Mouse (Mus musculus) embryonic facial prominence, embryonic 15.5 days (tissue): Measurements from ENCODE around the gene Smg7. TPM values are rescaled to one million over a fixed set of nuclear protein-coding genes. Genes with fewer than 3 reads are reported as not detected.

Experiments
- ATAC-seq: fragments of 200-750 bp; cut with Nextera tagmentation; 2 replicates; pipeline ENCODE4 v1.8.0; 2017; ENCODE audit warnings: low read depth, moderate TSS enrichment; ENCODE audit not compliant: insufficient number of reproducible peaks, low FRiP score, low TSS enrichment
- H3K27ac ChIP-seq: fragments of 300-500 bp; sonication (generic); replicated peaks from 2 replicates; pipeline ENCODE4 v1.5.1; 2015; ENCODE audit warnings: mild to moderate bottlenecking, inconsistent platforms
- H3K27me3 ChIP-seq: fragments of 300-500 bp; sonication (generic); 2 replicates; pipeline ENCODE4 v1.6.1; 2015; ENCODE audit warnings: inconsistent platforms
- H3K36me3 ChIP-seq: fragments of 300-500 bp; sonication (generic); 2 replicates; pipeline ENCODE4 v1.6.1; 2015; ENCODE audit warnings: mild to moderate bottlenecking, inconsistent platforms
- H3K4me1 ChIP-seq: fragments of 300-500 bp; sonication (generic); 2 replicates; pipeline ENCODE4 v1.6.1; 2015; ENCODE audit warnings: inconsistent platforms
- H3K4me2 ChIP-seq: fragments of 300-500 bp; sonication (generic); replicated peaks from 2 replicates; pipeline ENCODE4 v1.6.1; 2015; ENCODE audit warnings: mild to moderate bottlenecking, inconsistent platforms
- H3K4me3 ChIP-seq: fragments of 300-500 bp; sonication (generic); replicated peaks from 2 replicates; pipeline ENCODE4 v1.5.1; 2015; ENCODE audit warnings: mild to moderate bottlenecking, inconsistent platforms
- H3K9ac ChIP-seq: fragments of 300-500 bp; sonication (generic); 2 replicates; pipeline ENCODE4 v1.6.1; 2015; ENCODE audit warnings: inconsistent platforms
- H3K9me3 ChIP-seq: fragments of 300-500 bp; sonication (generic); replicated peaks from 2 replicates; pipeline ENCODE4 v1.6.1; 2016; ENCODE audit warnings: inconsistent platforms
- WGBS: fragments of 180-500 bp; shearing (Covaris S2); methylation state at CpG from one replicate; pipeline ENCODE4 v1.1.7; 2015; 5-methylcytosine and 5-hydroxymethylcytosine counted together
- polyA plus RNA-seq: library from polyadenylated mRNA; unstranded; fragments of >200 nt; fragmentation: Nextera tagmentation; extraction: Ambion mirVana; gene quantifications from 2 replicates; pipeline ENCODE4 v1.2.1, GENCODE M21; 2015

Smg7 gene
- polyA plus RNA-seq, 1 experiment from 2014 or later = 27.0 TPM

DNA sequence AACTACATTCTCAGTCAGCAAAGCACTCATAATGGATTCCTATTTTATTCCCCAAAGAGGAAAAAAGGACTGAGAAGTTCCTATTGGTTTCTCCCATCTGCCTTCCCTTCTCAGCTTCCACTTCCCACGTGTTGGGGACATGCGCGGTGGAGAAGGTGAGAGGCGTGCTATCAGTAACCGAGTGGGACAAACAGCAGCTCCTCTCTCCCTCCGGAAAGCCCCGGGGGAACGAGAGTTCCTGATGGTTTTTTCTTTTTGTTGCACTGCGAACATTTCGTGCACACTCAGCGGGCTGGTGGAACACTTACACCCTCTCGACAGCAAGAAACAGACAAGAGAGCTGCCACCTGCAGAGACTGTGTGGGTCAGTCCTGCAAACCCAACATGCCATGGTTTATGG lies 63.6 kb downstream of the Smg7 start:
- Histone ChIP-seq H3K4me2 (no peak overlapping the region), H3K4me1 (no peaks in the 10 kb centered on the region), H3K27ac (no peak overlapping the region), H3K9ac (no peak overlapping the region), H3K4me3 (no peak overlapping the region), H3K9me3 (no peaks in the 10 kb centered on the region), H3K36me3 (peaks cover 72% of the 10 kb centered on the region), H3K27me3 (no peaks in the 10 kb centered on the region)
- WGBS = 89% methylated on average over 12 of the region's 12 CpGs
- no peak for ATAC-seq

DNA sequence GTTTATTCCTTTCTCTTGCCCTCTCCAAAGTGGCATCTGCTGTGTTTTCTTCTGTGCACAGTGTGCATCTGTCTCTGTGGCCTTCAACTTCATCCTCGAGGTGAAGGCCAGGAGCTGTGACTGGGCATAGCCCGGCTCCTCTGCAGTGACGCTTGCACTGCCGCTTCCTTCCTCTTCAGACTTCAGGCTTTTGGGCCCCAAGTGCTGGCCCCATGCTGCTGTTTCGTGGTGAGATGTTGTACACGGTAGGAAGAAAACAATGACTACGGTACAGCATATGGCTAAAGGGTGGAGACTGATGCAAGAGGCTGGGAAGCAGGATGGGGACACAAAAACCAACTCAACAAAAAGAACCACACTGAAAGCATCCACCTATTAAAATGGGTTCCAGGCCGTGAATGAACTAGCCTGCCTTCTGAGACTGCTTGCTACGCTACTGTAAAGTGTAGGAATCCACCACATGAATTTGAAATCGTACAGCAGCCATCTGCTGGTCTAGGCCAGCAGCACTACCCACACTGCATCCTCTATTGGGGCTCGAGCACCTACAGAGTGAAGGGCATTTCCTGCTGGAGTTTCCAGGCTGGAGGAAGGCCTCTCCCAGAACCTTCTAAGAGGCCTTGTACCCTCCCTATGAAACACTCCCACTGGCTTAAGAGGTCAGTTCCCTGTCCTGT lies 64.3 kb downstream of the Smg7 start:
- no peaks in the 10 kb centered on the region for H3K4me1 ChIP-seq
- no peak for ATAC-seq
- no peaks in the 10 kb centered on the region for H3K27me3 ChIP-seq
- H3K36me3 ChIP-seq = peaks cover 65% of the 10 kb centered on the region
- no peak overlapping the region for H3K27ac ChIP-seq
- no peak overlapping the region for H3K4me3 ChIP-seq
- WGBS = 83% methylated on average over 11 of the region's 11 CpGs
- no peaks in the 10 kb centered on the region for H3K9me3 ChIP-seq
- no peak overlapping the region for H3K9ac ChIP-seq
- H3K4me2 ChIP-seq = no peak overlapping the region

- Histone ChIP-seq H3K36me3 (peaks cover 43% of the 10 kb centered on the region), H3K4me1 (no peaks in the 10 kb centered on the region), H3K4me2 (no peak overlapping the region), H3K27me3 (no peaks in the 10 kb centered on the region), H3K9ac (no peak overlapping the region), H3K27ac (no peak overlapping the region), H3K9me3 (no peaks in the 10 kb centered on the region), H3K4me3 (no peak overlapping the region)
- WGBS = 90% methylated on average over 3 of the region's 3 CpGs
- ATAC-seq = no peak
Observed at GRCm38 (mm10) chr1:152835061-152835460, 67.4 kb downstream of the Smg7 start.

GRCm38 (mm10) chr1:152832316-152832715 lies 70.1 kb downstream of the Smg7 start:
- ATAC-seq = no peak

DNA sequence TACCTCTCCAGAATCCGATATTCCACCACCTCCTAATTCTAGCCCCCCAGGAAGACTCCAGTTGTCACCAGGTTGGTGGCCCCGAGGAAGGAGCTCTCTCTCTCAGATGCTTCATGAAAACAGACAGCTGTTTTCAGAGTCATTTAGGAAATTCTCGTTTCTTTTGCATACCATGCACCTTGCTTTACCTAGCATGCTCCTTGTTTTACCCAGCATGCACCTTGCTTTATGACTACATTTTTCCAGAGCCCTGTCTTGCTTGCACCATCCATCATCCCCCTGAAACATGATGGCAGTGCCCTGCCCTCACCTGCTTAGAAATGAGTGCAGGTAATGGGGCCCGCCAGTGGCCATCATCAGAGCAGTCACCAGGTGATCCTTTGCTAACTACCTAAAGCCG lies 70.8 kb downstream of the Smg7 start:
- Histone ChIP-seq H3K9me3 (no peaks in the 10 kb centered on the region), H3K4me2 (no peak overlapping the region), H3K36me3 (peaks cover 16% of the 10 kb centered on the region), H3K4me3 (no peak overlapping the region), H3K27ac (no peak overlapping the region), H3K27me3 (no peaks in the 10 kb centered on the region), H3K4me1 (no peaks in the 10 kb centered on the region), H3K9ac (no peak overlapping the region)
- no peak for ATAC-seq
- 82% methylated on average over 5 of the region's 5 CpGs for WGBS

More at GRCm38 (mm10) chr1:152832316-152832715, 70.1 kb downstream of the Smg7 start:
- Histone ChIP-seq H3K9ac (no peak overlapping the region), H3K27me3 (no peaks in the 10 kb centered on the region), H3K4me3 (no peak overlapping the region), H3K4me1 (no peaks in the 10 kb centered on the region), H3K9me3 (no peaks in the 10 kb centered on the region), H3K36me3 (peaks cover 22% of the 10 kb centered on the region), H3K27ac (no peak overlapping the region), H3K4me2 (no peak overlapping the region)
- 63% methylated on average over 6 of the region's 6 CpGs for WGBS

- no peak overlapping the region for H3K4me2 ChIP-seq
- no peak overlapping the region for H3K27ac ChIP-seq
- 69% methylated on average over 8 of the region's 8 CpGs for WGBS
- H3K4me1 ChIP-seq = no peaks in the 10 kb centered on the region
- no peak overlapping the region for H3K9ac ChIP-seq
- H3K27me3 ChIP-seq = no peaks in the 10 kb centered on the region
- peaks cover 10% of the 10 kb centered on the region for H3K36me3 ChIP-seq
- no peak for ATAC-seq
- H3K9me3 ChIP-seq = no peaks in the 10 kb centered on the region
- H3K4me3 ChIP-seq = no peak overlapping the region
Observed at GRCm38 (mm10) chr1:152831003-152831402, 71.4 kb downstream of the Smg7 start.

DNA sequence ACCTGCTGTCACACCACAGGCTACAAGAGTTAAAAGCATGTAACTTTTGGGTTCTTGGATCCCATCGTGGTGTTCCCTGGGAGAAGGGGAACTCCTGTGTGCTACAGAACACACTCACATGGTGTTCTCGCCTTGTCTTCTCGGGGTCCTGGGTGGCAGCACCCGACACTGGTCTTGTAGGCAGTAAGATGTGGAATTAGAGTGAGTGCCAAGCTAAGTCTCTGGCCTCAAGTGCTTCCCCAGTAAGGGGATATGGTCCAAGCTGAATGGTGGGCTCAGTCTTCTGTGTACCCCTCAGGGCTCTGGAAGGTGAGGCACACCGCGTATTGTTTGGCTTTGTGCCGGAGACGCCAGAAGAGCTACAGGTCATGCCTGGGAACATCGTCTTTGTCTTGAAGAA lies 72.4 kb downstream of the Smg7 start:
- no peak for ATAC-seq
- H3K27ac ChIP-seq = no peak overlapping the region
- no peak overlapping the region for H3K9ac ChIP-seq
- no peak overlapping the region for H3K4me3 ChIP-seq
- H3K27me3 ChIP-seq = no peaks in the 10 kb centered on the region
- no peaks in the 10 kb centered on the region for H3K9me3 ChIP-seq
- no peaks in the 10 kb centered on the region for H3K4me1 ChIP-seq
- 94% methylated on average over 9 of the region's 9 CpGs for WGBS
- peaks cover under 1% of the 10 kb centered on the region; the same call in 1 of the 2 replicates for H3K36me3 ChIP-seq
- no peak overlapping the region for H3K4me2 ChIP-seq

- Histone ChIP-seq H3K4me2 (no peak overlapping the region), H3K36me3 (no peaks in the 10 kb centered on the region), H3K4me1 (no peaks in the 10 kb centered on the region), H3K27ac (no peak overlapping the region), H3K9ac (no peak overlapping the region), H3K27me3 (no peaks in the 10 kb centered on the region), H3K4me3 (no peak overlapping the region), H3K9me3 (no peaks in the 10 kb centered on the region)
- 55% methylated on average over 10 of the region's 10 CpGs for WGBS
- ATAC-seq = no peak
Observed at GRCm38 (mm10) chr1:152828637-152829355, 73.7 kb downstream of the Smg7 start.

DNA sequence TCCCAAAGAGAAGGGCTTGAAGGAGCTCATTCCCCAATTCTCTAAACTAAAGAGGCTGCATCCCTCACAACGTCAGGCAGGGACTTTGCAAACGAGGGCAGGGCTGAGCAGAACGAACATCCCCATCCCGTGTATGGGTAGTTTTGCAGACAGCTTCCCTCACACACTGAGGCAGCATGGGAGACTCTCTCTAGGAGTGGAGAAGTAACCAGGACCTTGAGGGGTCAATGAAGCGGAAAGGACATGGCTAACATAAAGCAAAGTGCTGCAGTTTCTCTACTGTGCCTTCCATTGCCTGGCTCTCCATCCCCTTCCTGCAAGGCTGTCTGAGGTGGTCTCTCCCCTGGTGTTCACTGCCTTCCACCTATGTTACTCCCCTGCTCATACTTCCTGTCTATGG lies 74.3 kb downstream of the Smg7 start:
- H3K4me2 ChIP-seq = no peak overlapping the region
- H3K9ac ChIP-seq = no peak overlapping the region
- no peaks in the 10 kb centered on the region for H3K36me3 ChIP-seq
- H3K4me1 ChIP-seq = no peaks in the 10 kb centered on the region
- no peaks in the 10 kb centered on the region for H3K9me3 ChIP-seq
- no peak overlapping the region for H3K4me3 ChIP-seq
- H3K27me3 ChIP-seq = no peaks in the 10 kb centered on the region
- no peak for ATAC-seq
- WGBS = 70% methylated on average over 5 of the region's 5 CpGs
- H3K27ac ChIP-seq = no peak overlapping the region

- WGBS = 65% methylated on average over 5 of the region's 5 CpGs
Observed at GRCm38 (mm10) chr1:152826446-152826845, 76.0 kb downstream of the Smg7 start.

GRCm38 (mm10) chr1:152824206-152824605 lies 78.2 kb downstream of the Smg7 start:
- 77% methylated on average over 9 of the region's 9 CpGs for WGBS
- no peaks in the 10 kb centered on the region for H3K9me3 ChIP-seq
- no peak overlapping the region for H3K4me3 ChIP-seq
- no peak overlapping the region for H3K27ac ChIP-seq
- no peaks in the 10 kb centered on the region for H3K27me3 ChIP-seq
- H3K9ac ChIP-seq = no peak overlapping the region
- no peak for ATAC-seq
- H3K4me2 ChIP-seq = no peak overlapping the region
- no peaks in the 10 kb centered on the region for H3K36me3 ChIP-seq
- no peaks in the 10 kb centered on the region for H3K4me1 ChIP-seq

More at GRCm38 (mm10) chr1:152826446-152826845, 76.0 kb downstream of the Smg7 start:
- no peak overlapping the region for H3K4me3 ChIP-seq
- no peaks in the 10 kb centered on the region for H3K9me3 ChIP-seq
- no peaks in the 10 kb centered on the region for H3K4me1 ChIP-seq
- no peaks in the 10 kb centered on the region for H3K36me3 ChIP-seq
- no peaks in the 10 kb centered on the region for H3K27me3 ChIP-seq
- no peak overlapping the region for H3K4me2 ChIP-seq
- no peak overlapping the region for H3K27ac ChIP-seq
- no peak for ATAC-seq
- no peak overlapping the region for H3K9ac ChIP-seq
